In genomic region chr9:72714945-72715344, GRCm38 (mm10) we compare ENCODE assay signal across 9 mouse cellular contexts. TPM values are rescaled to one million over a fixed set of nuclear protein-coding genes. Genes with fewer than 3 reads are reported as not detected.
DNase-seq lines count a peak whose midpoint lies in the region; ATAC-seq and TF ChIP-seq lines count a peak whose summit lies in the region.
"Had no signal": no experiment of that assay in that cellular context is flagged by ENCODE, and none has a peak within 500 bp of the region (broad histone marks: within the 10 kb centered on the region; RNA-seq: fewer than 3 reads in every experiment).

No protein-coding gene starts in this region.

- no peak for ATAC-seq in heart, embryonic 11.5 days (replicated peaks; ENCODE audit: insufficient number of reproducible peaks, low FRiP score, low TSS enrichment)

- DNase-seq in heart, adult 11 months: peak; percentile 97
- peak; percentile 20 for DNase-seq in MN1 (ENCODE audit: low spot score)
- peak; percentile 72 for DNase-seq in fibroblast of lung, adult 2 months (ENCODE audit: low read depth)
- DNase-seq in kidney, adult 2 months: peak; percentile 93
- no peak for DNase-seq in spleen, postnatal 36 days (ENCODE audit: low spot score in 2 of 2)
- DNase-seq in urinary bladder, postnatal 25 days (ENCODE audit: low spot score): no peak
- no peak for DNase-seq in T-cell, adult 2 months (ENCODE audit: low spot score)

- H3K36me3 ChIP-seq in heart, embryonic 11.5 days (ENCODE audit: control insufficient read depth, insufficient read depth, low read length): peaks cover 48% of the 10 kb centered on the region
- peaks cover 10% of the 10 kb centered on the region for H3K36me3 ChIP-seq in kidney, adult 2 months (ENCODE audit: control insufficient read depth, insufficient read depth, low read length)

- no peak for TF ChIP-seq POLR2A in kidney, adult 2 months (IDR thresholded peaks at IDR 0.05; ENCODE audit: low read depth, low read length)

- H3K27ac ChIP-seq in heart, embryonic 11.5 days (ENCODE audit: low read depth, low read length): no peak overlapping the region
- H3K27ac ChIP-seq in kidney, adult 2 months (ENCODE audit: insufficient read depth, low read depth, low read length): no peak overlapping the region; the same call in 1 of the 2 replicates
- H3K27ac ChIP-seq: liver, embryonic 15.5 days had no signal

- no peak overlapping the region for H3K4me3 ChIP-seq in heart, embryonic 11.5 days (ENCODE audit: low read depth, low read length)
- H3K4me3 ChIP-seq in kidney, adult 2 months (ENCODE audit: insufficient read depth, low read depth, low read length): no peak overlapping the region
- H3K4me3 ChIP-seq: liver, embryonic 15.5 days had no signal

- H3K9ac ChIP-seq in heart, embryonic 11.5 days (ENCODE audit: low read depth, low read length): no peak overlapping the region
- H3K9ac ChIP-seq: liver, embryonic 15.5 days had no signal

- H3K9me3 ChIP-seq in heart, embryonic 11.5 days (replicated peaks; ENCODE audit: control insufficient read depth, low read length): no peaks in the 10 kb centered on the region
- H3K9me3 ChIP-seq: liver, embryonic 15.5 days had no signal

- no peak for TF ChIP-seq CTCF in kidney, adult 2 months (conservative IDR thresholded peaks at IDR 0.05; ENCODE audit: insufficient read depth, insufficient read length, low read depth, low read length)

- H3K27me3 ChIP-seq in heart, embryonic 11.5 days (ENCODE audit: control insufficient read depth, insufficient read depth, low read length): no peaks in the 10 kb centered on the region
- H3K27me3 ChIP-seq in kidney, adult 2 months (replicated peaks; ENCODE audit: control insufficient read depth, insufficient read depth, low read length): no peaks in the 10 kb centered on the region
- H3K27me3 ChIP-seq: liver, embryonic 15.5 days had no signal

- WGBS in heart, embryonic 11.5 days (ENCODE audit: insufficient replicate concordance): 85% methylated on average over 4 of the region's 4 CpGs
- WGBS in kidney, adult 2 months: 32% methylated on average over 4 of the region's 4 CpGs

- no peaks in the 10 kb centered on the region for H3K4me1 ChIP-seq in heart, embryonic 11.5 days (ENCODE audit: control insufficient read depth, insufficient read depth, low read length)
- peaks cover 2% of the 10 kb centered on the region; the same call in 1 of the 2 replicates for H3K4me1 ChIP-seq in kidney, adult 2 months (ENCODE audit: control insufficient read depth, insufficient read depth, low read length)
- H3K4me1 ChIP-seq: liver, embryonic 15.5 days had no signal

- H3K4me2 ChIP-seq in heart, embryonic 11.5 days: no peak overlapping the region
- H3K4me2 ChIP-seq: liver, embryonic 15.5 days had no signal

RNA-seq across cellular contexts. Expression of gene Nedd4, which starts 52.8 kb away (rescaled TPM):
- polyA plus RNA-seq in heart, embryonic 11.5 days (2014; fragmentation: Nextera tagmentation; extraction: Ambion mirVana): 555 and 667 TPM in 2 replicates
- 104 and 118 TPM in 2 replicates for polyA plus RNA-seq in kidney, adult 2 months (2012; rRNA removed)

Comparison
In these comparisons a context has a peak if more than half of its experiments do, and no peak if none do; other contexts are left out.
1. DNase-seq: peak in heart, adult 11 months (single experiment), MN1 (single experiment), fibroblast of lung, adult 2 months (single experiment) and kidney, adult 2 months (single experiment); none in spleen, postnatal 36 days (0 of 2), urinary bladder, postnatal 25 days (single experiment) and T-cell, adult 2 months (single experiment).